Mouse (Mus musculus): ENCODE measurements around the gene Sestd1.

DNA sequence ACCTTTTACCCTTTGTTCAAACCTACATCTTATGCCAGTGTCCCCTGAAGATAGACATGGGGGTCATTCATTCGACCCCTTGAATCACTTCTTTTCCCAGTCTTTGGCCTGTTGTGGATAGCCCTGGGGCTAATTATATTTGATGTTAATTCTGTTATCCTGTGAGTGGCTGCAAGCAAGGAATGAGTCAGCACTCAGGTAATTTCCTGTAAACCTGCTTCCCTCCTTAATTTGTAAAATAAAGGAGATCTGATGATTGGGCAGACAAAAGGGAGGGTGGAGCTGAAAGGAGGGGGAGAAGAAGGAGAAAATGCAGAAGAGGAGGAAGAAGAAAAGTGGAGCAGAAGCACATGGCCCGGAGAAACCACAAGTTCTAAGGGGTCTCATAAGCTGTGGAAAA, 133.4 kb downstream of the Sestd1 start:
- no peak for TF ChIP-seq GATA1 (IDR thresholded peaks at IDR 0.05; ENCODE audit: borderline replicate concordance, low read length)
- TF ChIP-seq FLI1 (IDR thresholded peaks at IDR 0.05; ENCODE audit: low read length), result no peak
